Mouse (Mus musculus): ENCODE data around the gene Smurf2. TPM values are rescaled to one million over a fixed set of nuclear protein-coding genes. Genes with fewer than 3 reads are reported as not detected.

Gene Smurf2
- polyA plus RNA-seq, 1 experiment from 2014 or later = 17.8 TPM

Small RNAs within 50 kb of the gene (microRNA-seq; reads per million reads assigned to microRNA genes)
- not detected for gene Gm25994
- 1.4 reads per million for gene Gm27322
- 12.1 reads per million, percentile 29 among the genes with 10 or more reads in this experiment for gene Mir3064

Other genes starting within 250 kb of the Smurf2 start
- gene Pecam1, start 170.1 kb downstream of the Smurf2 start, polyA plus RNA-seq (2016; fragmentation: Nextera tagmentation; extraction: Ambion mirVana) = 15.9 and 19.4 TPM in 2 replicates
- 0.72 and 1.7 TPM in 2 replicates for gene Milr1, start 169.5 kb downstream of the Smurf2 start, polyA plus RNA-seq (2016; fragmentation: Nextera tagmentation; extraction: Ambion mirVana)
- 10.4 and 11.3 TPM in 2 replicates for gene Polg2, start 141.2 kb downstream of the Smurf2 start, polyA plus RNA-seq (2016; fragmentation: Nextera tagmentation; extraction: Ambion mirVana)
- 486 TPM in 2 replicates for gene Ddx5, start 131.5 kb downstream of the Smurf2 start, polyA plus RNA-seq (2016; fragmentation: Nextera tagmentation; extraction: Ambion mirVana)
- gene Cep95, start 131.5 kb downstream of the Smurf2 start, polyA plus RNA-seq (2016; fragmentation: Nextera tagmentation; extraction: Ambion mirVana) = 22.8 and 25.6 TPM in 2 replicates
- gene Kpna2, start 78.8 kb upstream of the Smurf2 start, polyA plus RNA-seq (2016; fragmentation: Nextera tagmentation; extraction: Ambion mirVana) = 491 and 516 TPM in 2 replicates
- gene 1810010H24Rik, start 105.0 kb upstream of the Smurf2 start, polyA plus RNA-seq (2016; fragmentation: Nextera tagmentation; extraction: Ambion mirVana) = 3.4 and 3.8 TPM in 2 replicates
- gene Bptf, start 211.4 kb upstream of the Smurf2 start, polyA plus RNA-seq (2016; fragmentation: Nextera tagmentation; extraction: Ambion mirVana) = 44.0 and 45.6 TPM in 2 replicates

All from midbrain, embryonic 12.5 days (tissue).